In genomic region chr4:55672288-55672687, GRCm38 (mm10) we compare ENCODE assay signal across 14 mouse cellular contexts.
DNase-seq lines count a peak whose midpoint lies in the region; TF ChIP-seq lines count a peak whose summit lies in the region.
"Had no signal": no experiment of that assay in that cellular context is flagged by ENCODE, and none has a peak within 500 bp of the region (broad histone marks: within the 10 kb centered on the region; RNA-seq: fewer than 3 reads in every experiment).

No protein-coding gene starts in this region.

- no peaks in the 10 kb centered on the region for H3K27me3 ChIP-seq in heart, adult 2 months (ENCODE audit: control insufficient read depth, insufficient read depth, low read length)
- H3K27me3 ChIP-seq in heart, embryonic 10.5 days (ENCODE audit: insufficient read depth, poor library complexity, severe bottlenecking) = peaks cover 6% of the 10 kb centered on the region; the same call in 1 of the 2 replicates
- H3K27me3 ChIP-seq: embryonic facial prominence, embryonic 12.5 days; hindbrain, embryonic 12.5 days; intestine, embryonic 15.5 days; liver, embryonic 15.5 days had no signal

- peak overlapping the region; percentile 90 for H3K27ac ChIP-seq in heart, adult 2 months
- H3K27ac ChIP-seq in heart, embryonic 10.5 days = no peak overlapping the region
- H3K27ac ChIP-seq: embryonic facial prominence, embryonic 12.5 days; hindbrain, embryonic 12.5 days; intestine, embryonic 15.5 days; liver, embryonic 15.5 days had no signal

- WGBS in heart, adult 2 months = 46% methylated on average over 6 of the region's 6 CpGs
- WGBS in heart, embryonic 10.5 days = 62% methylated on average over 6 of the region's 6 CpGs

- TF ChIP-seq CTCF in heart, adult 2 months (IDR thresholded peaks at IDR 0.05) = no peak

- H3K36me3 ChIP-seq in heart, adult 2 months (ENCODE audit: control insufficient read depth, insufficient read depth, low read length) = peaks cover 2% of the 10 kb centered on the region; the same call in 1 of the 2 replicates
- no peaks in the 10 kb centered on the region for H3K36me3 ChIP-seq in heart, embryonic 10.5 days
- H3K36me3 ChIP-seq: embryonic facial prominence, embryonic 12.5 days; hindbrain, embryonic 12.5 days; intestine, embryonic 15.5 days; liver, embryonic 15.5 days had no signal

- TF ChIP-seq POLR2A in heart, adult 2 months (IDR thresholded peaks at IDR 0.05; ENCODE audit: insufficient read depth, low read depth, low read length) = peak; percentile 57; the same call in 1 of the 2 replicates

- peak; percentile 93 for TF ChIP-seq EP300 in heart, adult 2 months (IDR thresholded peaks at IDR 0.05; ENCODE audit: insufficient read depth, low read depth, low read length)

- H3K9ac ChIP-seq in heart, adult 2 months (ENCODE audit: low read depth, low read length) = no peak overlapping the region
- H3K9ac ChIP-seq: embryonic facial prominence, embryonic 12.5 days; hindbrain, embryonic 12.5 days; intestine, embryonic 15.5 days; liver, embryonic 15.5 days had no signal

- peaks cover 13% of the 10 kb centered on the region for H3K4me1 ChIP-seq in heart, adult 2 months (ENCODE audit: control insufficient read depth, insufficient read depth, low read length)
- peaks cover 9% of the 10 kb centered on the region; the same call in 1 of the 2 replicates for H3K4me1 ChIP-seq in heart, embryonic 10.5 days
- H3K4me1 ChIP-seq: embryonic facial prominence, embryonic 12.5 days; hindbrain, embryonic 12.5 days; intestine, embryonic 15.5 days; liver, embryonic 15.5 days had no signal

- no peaks in the 10 kb centered on the region for H3K79me2 ChIP-seq in heart, adult 2 months (replicated peaks; ENCODE audit: control insufficient read depth, insufficient read depth, low read length)

- DNase-seq in heart, adult 2 months = peak; percentile 49 to 71
- no peak for DNase-seq in heart, embryonic 10.5 days (ENCODE audit: low spot score)
- peak; percentile 46 for DNase-seq in heart, postnatal 25 days (ENCODE audit: low spot score)
- peak; percentile 55 for DNase-seq in kidney, postnatal 10 days
- DNase-seq in lung, postnatal 25 days (ENCODE audit: low spot score) = peak; percentile 77
- DNase-seq in thymus, postnatal 10 days (ENCODE audit: low spot score in 2 of 2) = no peak
- no peak for DNase-seq in testis, postnatal 14 days (ENCODE audit: low spot score)
- DNase-seq in cerebellum, postnatal 14 days = no peak
- DNase-seq: cerebellum, postnatal 10 days had no signal

- no peak overlapping the region for H3K4me3 ChIP-seq in heart, adult 2 months
- H3K4me3 ChIP-seq in heart, embryonic 10.5 days = no peak overlapping the region
- H3K4me3 ChIP-seq: embryonic facial prominence, embryonic 12.5 days; hindbrain, embryonic 12.5 days; intestine, embryonic 15.5 days; liver, embryonic 15.5 days; myocyte had no signal

- intact Hi-C loops in heart, adult 2 months (cut with DNase I) = loop anchor here (5.0 kb wide), 1 partner anchor 440 kb away; no protein-coding TSS in a partner anchor
- intact Hi-C loops in heart, postnatal 25 days (cut with DNase I) = no loop called here

- H3K9me3 ChIP-seq in heart, embryonic 10.5 days = no peaks in the 10 kb centered on the region
- H3K9me3 ChIP-seq: embryonic facial prominence, embryonic 12.5 days; hindbrain, embryonic 12.5 days; intestine, embryonic 15.5 days; liver, embryonic 15.5 days had no signal

Comparison
In these comparisons a context has a peak if more than half of its experiments do, and no peak if none do; other contexts are left out.
1. DNase-seq: peak in heart, adult 2 months (2 of 2), heart, postnatal 25 days (single experiment), kidney, postnatal 10 days (single experiment) and lung, postnatal 25 days (single experiment); none in heart, embryonic 10.5 days (single experiment), thymus, postnatal 10 days (0 of 2), testis, postnatal 14 days (single experiment) and cerebellum, postnatal 14 days (0 of 2).